Mouse (Mus musculus): ENCODE results near the gene E130114P18Rik. TPM values are rescaled to one million over a fixed set of nuclear protein-coding genes. Genes with fewer than 3 reads are reported as not detected.

The E130114P18Rik gene
- total and polyA plus RNA-seq, 2 experiments: not detected

DNA sequence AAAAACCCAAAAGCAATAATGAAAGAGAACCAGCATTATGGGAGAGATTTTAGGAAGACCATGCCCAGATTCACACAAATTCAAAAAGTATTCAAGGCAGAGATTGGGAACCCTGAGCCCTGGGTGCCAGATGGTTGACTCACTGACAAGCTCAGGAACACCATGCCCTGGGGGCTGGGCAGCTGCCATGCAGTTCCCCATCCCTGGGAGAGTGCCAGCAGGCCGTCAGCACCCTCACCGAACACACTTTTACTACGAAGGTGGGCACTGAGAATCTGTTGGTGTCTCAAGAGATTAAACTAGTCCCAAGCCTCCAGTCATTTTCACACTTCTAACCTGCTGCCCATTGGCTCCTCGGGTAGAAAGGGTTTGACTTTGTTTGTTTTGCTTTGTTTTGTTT, 175.3 kb downstream of the E130114P18Rik start:
- no peak for DNase-seq (ENCODE audit: extremely low read depth, low read depth, low spot score)
- 80% methylated on average over 4 of the region's 4 CpGs for WGBS
- no peak for TF ChIP-seq CTCF (IDR thresholded peaks at IDR 0.05; ENCODE audit: low read depth, low read length)
- TF ChIP-seq POLR2A (IDR thresholded peaks at IDR 0.05; ENCODE audit: extremely low read depth, insufficient read depth, low read length): no peak

DNA sequence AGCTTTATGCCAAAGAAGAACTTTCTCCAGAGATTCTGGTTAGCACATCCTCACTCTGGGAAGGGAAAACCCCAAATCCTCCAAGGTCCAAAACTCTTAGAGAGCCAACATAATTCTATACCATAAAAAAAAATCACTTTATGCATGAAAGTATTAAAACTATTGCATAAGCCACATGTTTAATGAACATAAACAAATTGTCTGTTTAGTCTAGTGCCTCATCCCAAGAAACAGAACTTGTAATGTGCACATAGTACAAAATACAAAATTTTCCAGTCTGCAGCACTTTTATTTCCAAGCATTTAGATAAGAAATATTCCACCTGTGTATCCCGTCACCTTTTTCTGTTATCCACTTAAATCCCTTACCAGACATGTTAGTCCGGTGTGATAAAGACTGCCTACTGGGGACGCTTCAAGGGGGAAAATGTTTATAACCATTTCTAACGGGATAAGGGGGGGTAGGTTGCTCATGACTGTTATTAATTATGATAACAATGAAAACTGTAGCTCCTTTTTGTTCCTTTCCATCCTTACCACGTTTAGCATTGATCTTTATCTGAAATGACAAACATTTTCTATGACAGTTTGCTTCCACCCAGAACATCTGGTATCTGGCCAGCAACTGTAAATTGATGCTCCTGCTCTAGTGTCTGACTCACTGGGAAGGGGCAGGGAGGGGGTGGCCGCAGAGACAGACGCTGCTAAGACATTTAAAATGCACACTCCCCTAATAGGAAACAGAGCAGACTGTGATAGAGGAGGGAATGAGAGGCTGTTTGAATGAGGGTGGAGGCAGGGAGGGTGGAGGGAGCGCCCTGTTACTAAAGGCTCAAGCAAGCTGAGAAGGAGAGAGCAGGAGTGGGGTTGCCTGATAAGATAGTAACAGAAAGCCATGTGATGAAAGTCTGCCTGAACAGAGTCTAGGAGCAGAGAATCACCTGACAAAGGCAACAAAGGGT, 176.7 kb downstream of the E130114P18Rik start:
- Histone ChIP-seq H3K27me3 (ENCODE audit: control insufficient read depth, insufficient read depth, low read length) (no peaks in the 10 kb centered on the region), H3K36me3 (ENCODE audit: control insufficient read depth, insufficient read depth, low read length) (no peaks in the 10 kb centered on the region), H3K4me3 (ENCODE audit: insufficient read depth, low read depth, low read length) (no peak overlapping the region), H3K27ac (replicated peaks; ENCODE audit: insufficient read depth, low read depth, low read length) (no peak overlapping the region), H3K4me1 (ENCODE audit: control insufficient read depth, insufficient read depth, low read length) (no peaks in the 10 kb centered on the region), H3K79me2 (ENCODE audit: control insufficient read depth, insufficient read depth, low read length) (no peaks in the 10 kb centered on the region), H3K9ac (ENCODE audit: low read depth, low read length) (no peak overlapping the region)
- WGBS: 63% methylated on average over 8 of the region's 8 CpGs
- TF ChIP-seq CTCF (IDR thresholded peaks at IDR 0.05; ENCODE audit: low read depth, low read length) (no peak), POLR2A (IDR thresholded peaks at IDR 0.05; ENCODE audit: extremely low read depth, insufficient read depth, low read length) (no peak)
- no peak for DNase-seq (ENCODE audit: extremely low read depth, low read depth, low spot score)

More for the DNA sequence above, 175.3 kb downstream of the E130114P18Rik start:
- H3K4me1 ChIP-seq (ENCODE audit: control insufficient read depth, insufficient read depth, low read length): no peaks in the 10 kb centered on the region
- no peaks in the 10 kb centered on the region for H3K79me2 ChIP-seq (ENCODE audit: control insufficient read depth, insufficient read depth, low read length)
- no peak overlapping the region for H3K27ac ChIP-seq (replicated peaks; ENCODE audit: insufficient read depth, low read depth, low read length)
- no peaks in the 10 kb centered on the region for H3K36me3 ChIP-seq (ENCODE audit: control insufficient read depth, insufficient read depth, low read length)
- no peak overlapping the region for H3K4me3 ChIP-seq (ENCODE audit: insufficient read depth, low read depth, low read length)
- no peaks in the 10 kb centered on the region for H3K27me3 ChIP-seq (ENCODE audit: control insufficient read depth, insufficient read depth, low read length)
- no peak overlapping the region for H3K9ac ChIP-seq (ENCODE audit: low read depth, low read length)

DNA sequence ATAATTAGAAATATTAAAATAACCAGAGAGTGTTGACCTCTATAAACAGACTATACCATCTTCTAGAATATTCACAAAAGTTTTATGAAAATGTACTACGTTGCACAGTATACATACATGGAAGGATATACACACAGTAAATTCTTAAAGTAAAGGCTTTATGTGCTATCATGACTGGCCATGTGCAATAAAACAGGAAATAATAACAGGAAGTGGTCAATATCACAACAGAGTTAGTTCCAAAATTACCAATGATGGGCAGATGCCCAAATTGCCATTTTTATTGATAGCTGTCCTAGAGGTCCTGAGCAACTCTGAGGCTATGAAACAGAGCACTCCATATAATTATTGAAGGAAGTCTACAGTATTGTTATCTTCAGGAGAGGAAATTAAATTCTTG, 180.4 kb downstream of the E130114P18Rik start:
- no peaks in the 10 kb centered on the region for H3K36me3 ChIP-seq (ENCODE audit: control insufficient read depth, insufficient read depth, low read length)
- H3K27ac ChIP-seq (replicated peaks; ENCODE audit: insufficient read depth, low read depth, low read length): no peak overlapping the region
- no peak overlapping the region for H3K9ac ChIP-seq (ENCODE audit: low read depth, low read length)
- no peaks in the 10 kb centered on the region for H3K4me1 ChIP-seq (ENCODE audit: control insufficient read depth, insufficient read depth, low read length)
- 93% methylated on average over 1 of the region's 1 CpGs for WGBS
- TF ChIP-seq POLR2A (IDR thresholded peaks at IDR 0.05; ENCODE audit: extremely low read depth, insufficient read depth, low read length): no peak
- TF ChIP-seq CTCF (IDR thresholded peaks at IDR 0.05; ENCODE audit: low read depth, low read length): no peak
- H3K4me3 ChIP-seq (ENCODE audit: insufficient read depth, low read depth, low read length): no peak overlapping the region
- no peaks in the 10 kb centered on the region for H3K79me2 ChIP-seq (ENCODE audit: control insufficient read depth, insufficient read depth, low read length)
- no peaks in the 10 kb centered on the region for H3K27me3 ChIP-seq (ENCODE audit: control insufficient read depth, insufficient read depth, low read length)
- DNase-seq (ENCODE audit: extremely low read depth, low read depth, low spot score): no peak

DNA sequence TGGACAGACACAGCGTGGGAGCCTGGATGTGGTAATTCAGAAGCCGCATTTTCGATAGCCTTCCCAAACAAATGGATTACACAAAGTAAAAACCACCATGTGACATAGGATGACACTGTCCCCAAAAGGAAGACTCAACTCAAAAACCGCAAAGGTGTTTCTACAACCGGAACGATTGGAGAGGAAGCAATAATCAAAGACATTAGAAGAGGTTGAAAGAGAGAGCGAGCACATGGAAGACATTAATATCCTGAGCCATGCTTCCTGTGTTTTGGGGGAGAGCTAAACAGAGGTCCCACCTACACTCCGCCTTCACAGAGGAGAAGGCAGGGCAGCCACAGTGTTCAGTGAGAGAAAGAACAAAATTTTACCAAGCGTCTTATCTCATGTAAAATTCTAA, 181.5 kb downstream of the E130114P18Rik start:
- WGBS: 96% methylated on average over 9 of the region's 9 CpGs
- H3K4me1 ChIP-seq (ENCODE audit: control insufficient read depth, insufficient read depth, low read length): no peaks in the 10 kb centered on the region
- DNase-seq (ENCODE audit: extremely low read depth, low read depth, low spot score): no peak

DNA sequence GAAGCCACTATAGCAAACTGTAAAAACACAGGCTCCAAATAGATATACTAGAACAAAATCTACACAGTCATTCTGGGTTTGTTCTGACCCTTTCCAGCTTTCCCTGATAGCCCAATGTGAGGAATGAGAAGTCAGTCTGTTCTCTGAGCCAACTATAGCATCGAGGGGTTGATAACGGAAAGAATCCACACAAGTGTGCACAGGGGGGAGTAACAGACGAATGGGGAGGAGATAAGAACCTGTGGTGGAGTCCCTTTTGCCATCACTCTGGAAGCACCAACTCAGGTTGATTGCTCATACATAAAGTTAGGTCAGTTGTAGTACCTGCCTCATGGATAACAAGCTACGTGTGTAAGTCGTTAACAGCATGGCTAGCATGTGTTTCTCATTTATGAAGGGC, 184.0 kb downstream of the E130114P18Rik start:
- Histone ChIP-seq H3K27me3 (ENCODE audit: control insufficient read depth, insufficient read depth, low read length) (no peaks in the 10 kb centered on the region), H3K4me3 (ENCODE audit: insufficient read depth, low read depth, low read length) (no peak overlapping the region), H3K27ac (replicated peaks; ENCODE audit: insufficient read depth, low read depth, low read length) (no peak overlapping the region), H3K36me3 (ENCODE audit: control insufficient read depth, insufficient read depth, low read length) (no peaks in the 10 kb centered on the region), H3K9ac (ENCODE audit: low read depth, low read length) (no peak overlapping the region), H3K4me1 (ENCODE audit: control insufficient read depth, insufficient read depth, low read length) (no peaks in the 10 kb centered on the region), H3K79me2 (ENCODE audit: control insufficient read depth, insufficient read depth, low read length) (no peaks in the 10 kb centered on the region)
- 90% methylated on average over 5 of the region's 5 CpGs for WGBS
- DNase-seq (ENCODE audit: extremely low read depth, low read depth, low spot score): no peak
- TF ChIP-seq POLR2A (IDR thresholded peaks at IDR 0.05; ENCODE audit: extremely low read depth, insufficient read depth, low read length) (no peak), CTCF (IDR thresholded peaks at IDR 0.05; ENCODE audit: low read depth, low read length) (no peak)

More for the DNA sequence above, 181.5 kb downstream of the E130114P18Rik start:
- Histone ChIP-seq H3K36me3 (ENCODE audit: control insufficient read depth, insufficient read depth, low read length) (no peaks in the 10 kb centered on the region), H3K4me3 (ENCODE audit: insufficient read depth, low read depth, low read length) (no peak overlapping the region), H3K79me2 (ENCODE audit: control insufficient read depth, insufficient read depth, low read length) (no peaks in the 10 kb centered on the region), H3K9ac (ENCODE audit: low read depth, low read length) (no peak overlapping the region), H3K27me3 (ENCODE audit: control insufficient read depth, insufficient read depth, low read length) (no peaks in the 10 kb centered on the region), H3K27ac (replicated peaks; ENCODE audit: insufficient read depth, low read depth, low read length) (no peak overlapping the region)
- TF ChIP-seq CTCF (IDR thresholded peaks at IDR 0.05; ENCODE audit: low read depth, low read length) (no peak), POLR2A (IDR thresholded peaks at IDR 0.05; ENCODE audit: extremely low read depth, insufficient read depth, low read length) (no peak)

DNA sequence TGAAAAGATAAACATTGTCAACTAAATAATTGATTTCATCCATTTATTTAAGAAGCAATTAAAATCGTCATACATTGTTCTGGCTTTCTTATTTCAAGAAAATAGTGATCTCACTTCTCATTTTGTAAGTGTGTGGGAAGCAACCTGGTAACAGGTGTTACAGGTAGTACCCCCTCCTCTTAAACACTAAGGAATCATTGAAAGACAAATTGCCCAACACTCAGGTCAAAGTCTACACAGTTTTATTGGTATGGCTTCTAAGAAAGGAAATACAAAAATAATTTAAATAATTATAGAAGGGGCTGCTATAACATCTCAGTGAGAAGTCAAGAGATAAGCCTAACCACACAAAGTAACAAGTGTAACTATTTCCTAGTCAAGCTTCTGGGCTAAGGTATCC, 188.1 kb downstream of the E130114P18Rik start:
- H3K27me3 ChIP-seq (ENCODE audit: control insufficient read depth, insufficient read depth, low read length): no peaks in the 10 kb centered on the region
- no peak for DNase-seq (ENCODE audit: extremely low read depth, low read depth, low spot score)
- H3K36me3 ChIP-seq (ENCODE audit: control insufficient read depth, insufficient read depth, low read length): no peaks in the 10 kb centered on the region
- H3K4me1 ChIP-seq (ENCODE audit: control insufficient read depth, insufficient read depth, low read length): no peaks in the 10 kb centered on the region
- 76% methylated on average over 1 of the region's 1 CpGs for WGBS
- no peak overlapping the region for H3K4me3 ChIP-seq (ENCODE audit: insufficient read depth, low read depth, low read length)
- H3K27ac ChIP-seq (replicated peaks; ENCODE audit: insufficient read depth, low read depth, low read length): no peak overlapping the region
- no peak overlapping the region for H3K9ac ChIP-seq (ENCODE audit: low read depth, low read length)
- H3K79me2 ChIP-seq (ENCODE audit: control insufficient read depth, insufficient read depth, low read length): no peaks in the 10 kb centered on the region
- TF ChIP-seq POLR2A (IDR thresholded peaks at IDR 0.05; ENCODE audit: extremely low read depth, insufficient read depth, low read length) (no peak), CTCF (IDR thresholded peaks at IDR 0.05; ENCODE audit: low read depth, low read length) (no peak)
